Mouse (Mus musculus) stomach, postnatal 0 days (tissue): ENCODE data around the gene Gja5.

Source experiments
- CTCF ChIP-seq: IDR thresholded peaks from 2 replicates; pipeline ENCODE4 v1.5.1; 2016; ENCODE audit warnings: antibody characterized with exemption, low read depth, mild to moderate bottlenecking, moderate library complexity
- EP300 ChIP-seq: optimal IDR thresholded peaks from 2 replicates; pipeline ENCODE3; 2016; ENCODE audit warnings: antibody characterized with exemption

DNA sequence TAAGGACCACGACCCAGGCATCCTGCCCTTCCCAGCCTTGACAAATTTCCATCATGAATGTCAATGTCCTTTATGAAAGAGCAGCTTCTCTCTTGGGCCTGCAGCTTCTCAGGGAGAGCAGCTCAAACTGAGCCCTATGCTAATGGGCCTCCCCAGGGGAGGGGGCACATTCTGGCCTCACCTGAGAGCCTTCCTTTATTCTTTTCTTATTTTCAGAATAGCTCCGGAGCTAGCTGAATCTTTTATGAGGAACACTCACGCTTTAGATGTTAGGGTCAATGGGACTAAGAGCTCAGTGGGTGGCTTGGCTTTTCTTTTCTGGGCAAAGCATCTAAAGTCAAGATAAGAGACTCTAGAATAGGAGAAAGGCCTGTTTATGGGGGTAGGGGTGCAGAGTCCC is 88.0 kb downstream of the Gja5 start:
- no peak for TF ChIP-seq CTCF
- TF ChIP-seq EP300: no peak
